Mouse (Mus musculus) lung, postnatal 36 days (tissue): Measurements from ENCODE around the gene Ggt1.
"Not testable (repeated sequence)": the region's sequence is repeated elsewhere in the genome, so short reads cannot be mapped to it uniquely, and the experiment has no call there.

Experiments
- DNase-seq: peaks from one replicate; pipeline ENCODE4 v3.0.0; 2022; ENCODE audit warnings: mixed read lengths

Gene Ggt1

GRCm38 (mm10) chr10:75561071-75561654, at the start of gene Ggt1:
TSS of gene Ggt1 (plus strand) at chr10:75561604.
- no peak for DNase-seq

- DNase-seq, result no peak
These were observed 49.5 kb upstream of the Ggt1 start for GRCm38 (mm10) chr10:75511897-75512296.

GRCm38 (mm10) chr10:75512796-75513195, 48.6 kb upstream of the Ggt1 start:
- no peak for DNase-seq

GRCm38 (mm10) chr10:75513306-75514067, 47.9 kb upstream of the Ggt1 start:
- DNase-seq, result no peak

GRCm38 (mm10) chr10:75514361-75514760, 47.0 kb upstream of the Ggt1 start:
- DNase-seq, result no peak

- DNase-seq, result no peak
These were observed 46.0 kb upstream of the Ggt1 start for GRCm38 (mm10) chr10:75515216-75516037.

- DNase-seq, result no peak
These were observed 45.2 kb upstream of the Ggt1 start for GRCm38 (mm10) chr10:75516038-75516723.

- DNase-seq, result no peak
These were observed 44.7 kb upstream of the Ggt1 start for GRCm38 (mm10) chr10:75516724-75517072.

- DNase-seq, result peak; percentile 97
These were observed 44.2 kb upstream of the Ggt1 start, which contains the start of gene Snrpd3 for GRCm38 (mm10) chr10:75517073-75517757. TSS of gene Snrpd3 (plus strand) at chr10:75517551.

GRCm38 (mm10) chr10:75517758-75518143, 43.7 kb upstream of the Ggt1 start, which contains the start of gene Gucd1:
TSS of gene Gucd1 (minus strand) at chr10:75517972.
- peak; percentile 98 for DNase-seq

GRCm38 (mm10) chr10:75520581-75520980, 40.8 kb upstream of the Ggt1 start:
- no peak for DNase-seq

GRCm38 (mm10) chr10:75521643-75522042, 39.8 kb upstream of the Ggt1 start:
- no peak for DNase-seq

- DNase-seq, result not testable (repeated sequence)
These were observed 36.0 kb upstream of the Ggt1 start for GRCm38 (mm10) chr10:75525450-75525849.

GRCm38 (mm10) chr10:75530322-75530721, 31.1 kb upstream of the Ggt1 start:
- no peak for DNase-seq

GRCm38 (mm10) chr10:75531532-75532090, 29.8 kb upstream of the Ggt1 start:
- DNase-seq, result no peak

GRCm38 (mm10) chr10:75534216-75534615, 27.2 kb upstream of the Ggt1 start:
- DNase-seq, result no peak

- DNase-seq, result no peak
These were observed 26.5 kb upstream of the Ggt1 start for GRCm38 (mm10) chr10:75534934-75535333.

- peak; percentile 54 for DNase-seq
These were observed 26.0 kb upstream of the Ggt1 start for GRCm38 (mm10) chr10:75535423-75535822.

- no peak for DNase-seq
These were observed 25.3 kb upstream of the Ggt1 start for GRCm38 (mm10) chr10:75536123-75536522.

GRCm38 (mm10) chr10:75547901-75548300, 13.5 kb upstream of the Ggt1 start:
- no peak for DNase-seq

- no peak for DNase-seq
These were observed 12.9 kb upstream of the Ggt1 start for GRCm38 (mm10) chr10:75548486-75548885.

- peak; percentile 43 for DNase-seq
These were observed 11.5 kb upstream of the Ggt1 start for GRCm38 (mm10) chr10:75549886-75550285.
